Mouse (Mus musculus): ENCODE measurements at regions not wholly inside any gene's neighbourhood (a gene's known extent, or its start where the extent isn't known, plus 50 kb on each side); places are given as distances from the start of the nearest gene placed in this dataset.

DNA sequence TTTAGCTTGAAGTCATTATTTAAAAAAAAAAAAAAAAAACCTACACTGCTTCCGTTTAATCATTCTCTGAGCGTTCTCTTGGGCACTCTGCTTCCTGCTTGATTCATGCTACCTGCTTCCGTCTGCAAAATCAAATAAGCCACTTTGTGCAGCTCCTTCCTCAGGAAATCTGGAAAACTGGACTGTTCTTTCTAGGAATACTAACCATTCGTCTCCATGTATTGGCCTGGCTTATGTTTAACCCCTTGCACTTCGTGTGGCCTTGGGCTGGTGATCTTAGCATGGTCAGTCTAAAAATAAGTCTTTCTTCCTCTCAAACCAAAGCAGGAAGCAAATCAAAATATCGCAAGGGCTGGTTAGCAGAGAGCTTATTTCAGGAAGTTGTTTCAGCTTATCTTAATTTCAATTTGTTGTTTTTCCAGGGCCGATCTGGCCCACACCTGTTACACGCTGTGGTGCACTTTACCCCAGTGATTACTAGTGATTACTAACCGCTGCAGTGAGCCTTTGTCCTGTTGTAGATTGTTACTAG is 68.5 kb upstream of the Lcorl start:
- DNase-seq (ENCODE audit: low spot score): peak; percentile 20

DNA sequence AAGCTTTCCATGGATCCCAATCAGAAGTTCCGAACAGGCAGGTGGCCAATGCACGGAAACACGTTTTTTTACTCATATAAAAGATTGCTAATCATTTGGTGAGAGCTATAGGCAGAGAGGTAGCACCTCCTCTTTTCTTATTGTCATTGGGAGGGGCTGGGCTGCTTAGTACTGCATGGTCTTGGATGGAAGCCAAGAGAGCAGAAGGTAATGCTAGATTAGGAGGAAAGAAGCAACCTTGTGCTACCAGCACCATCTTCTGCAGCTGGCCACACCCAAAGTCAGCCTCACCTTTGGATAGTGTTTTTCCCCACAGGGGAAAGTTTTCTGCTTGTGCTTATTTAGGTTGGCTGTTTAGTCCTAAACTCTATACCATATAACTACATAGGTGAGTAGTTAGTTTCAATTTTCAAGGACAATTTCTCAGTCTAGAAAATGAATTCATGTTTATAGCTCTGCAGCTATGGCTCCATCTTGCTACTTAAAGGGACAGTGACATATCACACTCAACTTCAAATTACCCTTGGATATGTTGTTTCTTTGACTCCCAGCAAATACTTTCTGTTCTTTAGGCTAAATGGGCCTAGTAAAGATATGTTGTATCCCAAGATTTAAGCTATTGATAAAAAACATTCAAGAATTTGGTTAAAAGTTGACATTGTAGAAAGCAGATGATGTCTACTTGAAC is 66.6 kb upstream of the Lcorl start:
- no peak for DNase-seq (ENCODE audit: low spot score)

All from urinary bladder, postnatal 14 days (tissue).